Mouse (Mus musculus) cortical plate, adult 2 months (tissue): ENCODE results near the gene Styk1.

ENCODE experiments used
- CTCF ChIP-seq: fragments of 200-500 bp; IDR thresholded peaks from 2 replicates; pipeline ENCODE4 v1.5.1; 2011; ENCODE audit warnings: mild to moderate bottlenecking, control low read depth, low read length; ENCODE audit not compliant: insufficient read depth; ENCODE audit errors: extremely low read depth
- POLR2A ChIP-seq: fragments of 200-500 bp; IDR thresholded peaks from 2 replicates; pipeline ENCODE4 v1.6.1; 2011; ENCODE audit warnings: mild to moderate bottlenecking, low read length, control low read depth; ENCODE audit not compliant: insufficient read depth; ENCODE audit errors: extremely low read depth

DNA sequence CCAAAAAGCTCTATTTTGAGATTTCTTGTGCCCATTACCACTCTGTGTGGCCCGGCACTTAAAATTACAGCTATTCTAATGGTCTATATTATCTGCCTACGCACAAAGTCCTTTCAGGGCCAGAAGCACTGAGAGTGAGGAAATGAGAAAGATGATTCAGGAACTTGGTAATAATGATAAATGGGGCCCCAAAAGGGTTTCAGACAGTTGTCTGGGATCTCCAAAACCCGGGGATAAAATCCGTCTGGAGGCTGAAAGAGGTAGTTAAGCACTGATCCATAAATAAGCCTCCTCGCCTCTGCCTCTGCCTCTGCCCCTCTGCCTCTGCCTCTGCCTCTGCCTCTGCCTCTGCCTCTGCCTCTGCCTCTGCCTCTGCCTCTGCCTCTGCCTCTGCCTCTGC lies 89.2 kb downstream of the Styk1 start:
- TF ChIP-seq POLR2A (no peak), CTCF (no peak)
